Mouse (Mus musculus): ENCODE measurements around the gene Myb. TPM values are rescaled to one million over a fixed set of nuclear protein-coding genes. Genes with fewer than 3 reads are reported as not detected.
A peak's percentile ranks its signal among the peaks of the same experiment; 100 is the strongest.

Myb gene
- polyA plus RNA-seq, 1 experiment = 85.5 TPM

- Histone ChIP-seq H3K27ac (ENCODE audit: control insufficient read depth, insufficient read depth, low read depth, low read length, poor library complexity) (no peak overlapping the region), H3K4me3 (replicated peaks; ENCODE audit: control insufficient read depth, low read depth, low read length) (no peak overlapping the region), H3K4me1 (ENCODE audit: control insufficient read depth, insufficient read depth, low read length) (peaks cover 6% of the 10 kb centered on the region; the same call in 1 of the 2 replicates)
- TF ChIP-seq CTCF (IDR thresholded peaks at IDR 0.05; ENCODE audit: control insufficient read depth, insufficient read depth, low read length) = no peak
- no peak for TF ChIP-seq POLR2A (IDR thresholded peaks at IDR 0.05; ENCODE audit: borderline replicate concordance, control insufficient read depth, low read depth, low read length)
- 20% methylated on average over 8 of the region's 8 CpGs for WGBS
Measured at GRCm38 (mm10) chr10:21196646-21197116, 35.9 kb upstream of the Myb start.

DNA sequence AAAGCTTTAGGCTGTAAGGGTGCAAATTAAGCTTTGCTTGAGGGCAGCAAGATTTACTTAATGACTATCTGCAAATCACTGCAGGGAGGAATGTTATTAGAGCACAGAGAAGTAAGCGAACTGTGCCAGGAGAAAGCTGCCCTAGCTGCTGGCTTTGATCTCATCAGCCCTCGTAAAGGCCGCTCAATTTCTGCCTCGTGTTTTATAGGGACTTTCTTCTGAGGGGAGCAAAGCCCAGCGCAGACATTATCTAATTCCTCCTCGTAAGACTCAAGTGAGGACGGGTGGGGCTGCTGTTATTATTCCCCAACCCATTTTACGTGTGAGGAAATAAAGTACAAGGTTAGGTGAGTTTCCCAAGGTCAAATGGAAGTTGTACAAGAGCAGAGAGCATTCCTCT lies 34.8 kb upstream of the Myb start:
- TF ChIP-seq POLR2A (IDR thresholded peaks at IDR 0.05; ENCODE audit: borderline replicate concordance, control insufficient read depth, low read depth, low read length) = no peak
- no peak for TF ChIP-seq CTCF (IDR thresholded peaks at IDR 0.05; ENCODE audit: control insufficient read depth, insufficient read depth, low read length)
- H3K4me1 ChIP-seq (ENCODE audit: control insufficient read depth, insufficient read depth, low read length) = peaks cover 6% of the 10 kb centered on the region; the same call in 1 of the 2 replicates
- no peak overlapping the region for H3K27ac ChIP-seq (ENCODE audit: control insufficient read depth, insufficient read depth, low read depth, low read length, poor library complexity)
- WGBS = 58% methylated on average over 8 of the region's 8 CpGs
- no peak overlapping the region for H3K4me3 ChIP-seq (replicated peaks; ENCODE audit: control insufficient read depth, low read depth, low read length)

- H3K27ac ChIP-seq (ENCODE audit: control insufficient read depth, insufficient read depth, low read depth, low read length, poor library complexity) = 0 out of 2 replicates have a peak overlapping the region, but pooled peaks have one; percentile 15
- TF ChIP-seq POLR2A (IDR thresholded peaks at IDR 0.05; ENCODE audit: borderline replicate concordance, control insufficient read depth, low read depth, low read length) = no peak
- no peak for TF ChIP-seq CTCF (IDR thresholded peaks at IDR 0.05; ENCODE audit: control insufficient read depth, insufficient read depth, low read length)
- peaks cover 6% of the 10 kb centered on the region; the same call in 1 of the 2 replicates for H3K4me1 ChIP-seq (ENCODE audit: control insufficient read depth, insufficient read depth, low read length)
- no peak overlapping the region for H3K4me3 ChIP-seq (replicated peaks; ENCODE audit: control insufficient read depth, low read depth, low read length)
- 34% methylated on average over 3 of the region's 3 CpGs for WGBS
Measured at GRCm38 (mm10) chr10:21193935-21194505, 33.2 kb upstream of the Myb start.

GRCm38 (mm10) chr10:21193088-21193934 lies 32.5 kb upstream of the Myb start:
- no peak for TF ChIP-seq POLR2A (IDR thresholded peaks at IDR 0.05; ENCODE audit: borderline replicate concordance, control insufficient read depth, low read depth, low read length)
- no peak for TF ChIP-seq CTCF (IDR thresholded peaks at IDR 0.05; ENCODE audit: control insufficient read depth, insufficient read depth, low read length)
- peaks cover 6% of the 10 kb centered on the region; the same call in 1 of the 2 replicates for H3K4me1 ChIP-seq (ENCODE audit: control insufficient read depth, insufficient read depth, low read length)
- 52% methylated on average over 10 of the region's 10 CpGs for WGBS
- H3K27ac ChIP-seq (ENCODE audit: control insufficient read depth, insufficient read depth, low read depth, low read length, poor library complexity) = peak overlapping the region; percentile 59
- no peak overlapping the region for H3K4me3 ChIP-seq (replicated peaks; ENCODE audit: control insufficient read depth, low read depth, low read length)

DNA sequence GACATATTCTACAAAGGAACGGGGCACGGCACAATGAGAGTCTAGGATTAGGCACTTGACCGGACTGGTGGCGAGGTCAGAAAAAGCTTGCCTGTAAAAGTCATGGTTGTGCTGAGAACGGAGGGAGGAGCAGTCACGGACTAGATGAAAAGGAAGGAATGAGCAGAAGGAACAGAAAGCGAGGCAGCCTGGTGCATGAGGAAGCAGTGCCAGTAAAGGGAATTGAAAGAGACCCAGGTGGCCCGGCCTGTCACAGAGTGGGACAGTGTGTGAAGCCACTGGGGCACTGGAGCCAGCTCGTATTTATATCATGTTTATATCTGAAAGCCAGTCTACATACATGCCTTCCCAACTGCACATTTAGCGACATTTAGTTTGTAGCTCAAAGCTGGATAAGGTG lies 31.7 kb upstream of the Myb start:
- Histone ChIP-seq H3K4me1 (ENCODE audit: control insufficient read depth, insufficient read depth, low read length) (peaks cover 9% of the 10 kb centered on the region; the same call in 1 of the 2 replicates), H3K27ac (ENCODE audit: control insufficient read depth, insufficient read depth, low read depth, low read length, poor library complexity) (peak overlapping the region; percentile 32; the same call in 1 of the 2 replicates), H3K4me3 (replicated peaks; ENCODE audit: control insufficient read depth, low read depth, low read length) (no peak overlapping the region)
- WGBS = 48% methylated on average over 10 of the region's 10 CpGs
- TF ChIP-seq POLR2A (IDR thresholded peaks at IDR 0.05; ENCODE audit: borderline replicate concordance, control insufficient read depth, low read depth, low read length) (no peak), CTCF (IDR thresholded peaks at IDR 0.05; ENCODE audit: control insufficient read depth, insufficient read depth, low read length) (no peak)

DNA sequence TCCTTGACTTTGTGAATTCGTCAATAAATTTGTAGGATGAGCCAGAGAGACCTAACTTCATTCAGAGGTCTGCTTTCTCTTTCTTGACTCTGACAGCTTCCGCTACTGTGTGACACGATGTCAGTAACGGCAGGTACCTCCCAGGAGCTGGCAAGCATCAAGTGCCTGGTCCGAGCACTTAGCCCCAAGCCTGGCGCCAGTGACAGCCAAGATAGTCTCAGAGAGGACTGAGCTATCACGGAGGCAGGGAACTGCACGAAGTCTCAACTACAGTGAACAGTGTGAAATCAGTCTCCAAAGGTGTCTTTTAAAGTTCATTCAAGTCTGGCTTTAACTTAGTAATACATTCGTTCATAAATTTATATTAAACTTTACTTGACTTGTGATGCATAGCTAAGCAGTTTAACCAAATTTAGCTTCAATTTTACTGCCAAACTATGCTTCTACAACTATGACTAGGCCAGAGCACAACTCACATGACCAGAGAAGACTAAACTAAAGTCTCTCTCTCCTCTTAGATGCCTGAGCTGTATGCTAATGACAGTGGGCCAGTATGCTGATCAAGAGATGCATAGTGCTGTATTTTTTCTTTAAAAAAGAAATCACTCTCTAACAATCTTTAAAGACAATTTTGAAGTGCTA lies 29.1 kb upstream of the Myb start:
- Histone ChIP-seq H3K4me3 (replicated peaks; ENCODE audit: control insufficient read depth, low read depth, low read length) (no peak overlapping the region), H3K4me1 (ENCODE audit: control insufficient read depth, insufficient read depth, low read length) (peaks cover 7% of the 10 kb centered on the region; the same call in 1 of the 2 replicates), H3K27ac (ENCODE audit: control insufficient read depth, insufficient read depth, low read depth, low read length, poor library complexity) (no peak overlapping the region)
- WGBS = 75% methylated on average over 9 of the region's 9 CpGs
- TF ChIP-seq CTCF (IDR thresholded peaks at IDR 0.05; ENCODE audit: control insufficient read depth, insufficient read depth, low read length) = no peak
- no peak for TF ChIP-seq POLR2A (IDR thresholded peaks at IDR 0.05; ENCODE audit: borderline replicate concordance, control insufficient read depth, low read depth, low read length)

GRCm38 (mm10) chr10:21189275-21189601 lies 28.5 kb upstream of the Myb start:
- peak overlapping the region; percentile 35 for H3K4me3 ChIP-seq (replicated peaks; ENCODE audit: control insufficient read depth, low read depth, low read length)
- no peak overlapping the region for H3K27ac ChIP-seq (ENCODE audit: control insufficient read depth, insufficient read depth, low read depth, low read length, poor library complexity)

More at GRCm38 (mm10) chr10:21189275-21189601, 28.5 kb upstream of the Myb start:
- 24% methylated on average over 8 of the region's 8 CpGs for WGBS
- peaks cover 7% of the 10 kb centered on the region; the same call in 1 of the 2 replicates for H3K4me1 ChIP-seq (ENCODE audit: control insufficient read depth, insufficient read depth, low read length)
- no peak for TF ChIP-seq POLR2A (IDR thresholded peaks at IDR 0.05; ENCODE audit: borderline replicate concordance, control insufficient read depth, low read depth, low read length)
- TF ChIP-seq CTCF (IDR thresholded peaks at IDR 0.05; ENCODE audit: control insufficient read depth, insufficient read depth, low read length) = no peak

Measured in bone marrow, adult 2 months (tissue).